17 mouse cellular contexts compared by ENCODE assay signal in genomic region chr11:82762286-82762829, GRCm38 (mm10). TPM values are rescaled to one million over a fixed set of nuclear protein-coding genes. Genes with fewer than 3 reads are reported as not detected.
DNase-seq lines count a peak whose midpoint lies in the region; ATAC-seq and TF ChIP-seq lines count a peak whose summit lies in the region.
"Had no signal": no experiment of that assay in that cellular context is flagged by ENCODE, and none has a peak within 500 bp of the region (broad histone marks: within the 10 kb centered on the region; RNA-seq: fewer than 3 reads in every experiment).

No protein-coding gene starts in this region.

- no peaks in the 10 kb centered on the region for H3K36me3 ChIP-seq in kidney, postnatal 0 days (ENCODE audit: insufficient read depth, low read length)
- H3K36me3 ChIP-seq in C2C12 (ENCODE audit: control insufficient read depth, insufficient read depth) = peaks cover 16% of the 10 kb centered on the region
- H3K36me3 ChIP-seq: liver, embryonic 15.5 days; midbrain, embryonic 12.5 days had no signal

- H3K79me3 ChIP-seq in C2C12 (ENCODE audit: low read depth) = peaks cover 30% of the 10 kb centered on the region

- 89% methylated on average over 6 of the region's 6 CpGs for WGBS in kidney, postnatal 0 days

- DNase-seq in kidney, postnatal 0 days (ENCODE audit: low spot score) = no peak
- no peak for DNase-seq in kidney, postnatal 4 days
- peak; percentile 30 for DNase-seq in A20 (ENCODE audit: low read depth, low spot score)
- peak; percentile 26 for DNase-seq in T-cell, adult 2 months (ENCODE audit: low spot score)
- DNase-seq in yolk sac, embryonic 10.5 days (ENCODE audit: low spot score) = no peak
- no peak for DNase-seq in spleen, postnatal 10 days (ENCODE audit: low spot score in 2 of 2)
- DNase-seq: cerebellum, postnatal 14 days; heart, adult 18-20 months; lung, postnatal 36 days; right cerebral cortex, adult 18-20 months; spleen, adult 18-20 months had no signal

- no peaks in the 10 kb centered on the region for H3K27me3 ChIP-seq in kidney, postnatal 0 days (ENCODE audit: insufficient read depth, low read length)
- H3K27me3 ChIP-seq in C2C12 (ENCODE audit: control insufficient read depth, insufficient read depth, insufficient read length) = peaks cover 18% of the 10 kb centered on the region
- H3K27me3 ChIP-seq: liver, embryonic 15.5 days had no signal

- no peak overlapping the region for H3K4me2 ChIP-seq in kidney, postnatal 0 days (ENCODE audit: low read length)

- TF ChIP-seq CTCF in kidney, postnatal 0 days (IDR thresholded peaks at IDR 0.05; ENCODE audit: low read depth) = peak; percentile 56
- TF ChIP-seq CTCF in C2C12 (IDR thresholded peaks at IDR 0.05; ENCODE audit: control insufficient read depth, insufficient read depth, insufficient read length) = no peak

- peaks cover 16% of the 10 kb centered on the region for H3K4me1 ChIP-seq in kidney, postnatal 0 days (replicated peaks; ENCODE audit: insufficient read depth, low read length)

- no peak for ATAC-seq in kidney, postnatal 0 days (replicated peaks; ENCODE audit: low FRiP score, low read depth)
- ATAC-seq: activated CD4-positive, CD25-positive, alpha-beta regulatory T cell, adult 4 months; forebrain, embryonic 14.5 days; inflammation-experienced regulatory T-cells, adult 6 months had no signal

- H3K27ac ChIP-seq in kidney, postnatal 0 days = no peak overlapping the region
- H3K27ac ChIP-seq: liver, embryonic 15.5 days; midbrain, embryonic 12.5 days had no signal

- no peak overlapping the region for H3K9ac ChIP-seq in kidney, postnatal 0 days (ENCODE audit: low read depth, low read length)
- H3K9ac ChIP-seq: liver, embryonic 15.5 days; midbrain, embryonic 12.5 days had no signal

- H3K9me3 ChIP-seq in kidney, postnatal 0 days (replicated peaks; ENCODE audit: low read length) = no peaks in the 10 kb centered on the region
- H3K9me3 ChIP-seq: liver, embryonic 15.5 days had no signal

- peaks cover 33% of the 10 kb centered on the region for H3K79me2 ChIP-seq in C2C12 (ENCODE audit: control insufficient read depth, insufficient read depth)

- no peak overlapping the region for H3ac ChIP-seq in C2C12 (ENCODE audit: control insufficient read depth, insufficient read length, low read depth)

- no peak overlapping the region for H3K4me3 ChIP-seq in kidney, postnatal 0 days (replicated peaks; ENCODE audit: low read depth, low read length)
- H3K4me3 ChIP-seq in C2C12 (ENCODE audit: insufficient read depth, poor library complexity, severe bottlenecking) = no peak overlapping the region
- H3K4me3 ChIP-seq: midbrain, embryonic 12.5 days had no signal

TF ChIP-seq in C2C12, 6 proteins besides CTCF, POLR2A, EP300 and RAD21:
- TF ChIP-seq MYOG (IDR thresholded peaks at IDR 0.05; ENCODE audit: control insufficient read depth, extremely low read depth, insufficient read length) = no peak
- no peak for TF ChIP-seq MYOD1 (IDR thresholded peaks at IDR 0.05; ENCODE audit: control insufficient read depth, insufficient read length, low read depth)
- peak; percentile 39 for TF ChIP-seq MAX (IDR thresholded peaks at IDR 0.05)

RNA-seq across cellular contexts. Expression of gene Cct6b, which starts 1.8 kb away (rescaled TPM):
- polyA plus RNA-seq in kidney, postnatal 0 days (2015; fragmentation: Nextera tagmentation; extraction: Ambion mirVana) = 0.42 and 0.46 TPM in 2 replicates
- 0.08 TPM for polyA plus RNA-seq in C2C12 (2012; fragmentation: generic; extraction: Trizol)

RNA-seq across cellular contexts. Expression of gene Zfp830, which starts 1.8 kb away (rescaled TPM):
- polyA plus RNA-seq in kidney, postnatal 0 days (2015; fragmentation: Nextera tagmentation; extraction: Ambion mirVana) = 35.6 and 38.1 TPM in 2 replicates
- 8.6 TPM for polyA plus RNA-seq in C2C12 (2012; fragmentation: generic; extraction: Trizol)

RNA-seq across cellular contexts. Expression of gene Lig3, which starts 18.6 kb away (rescaled TPM):
- polyA plus RNA-seq in kidney, postnatal 0 days (2015; fragmentation: Nextera tagmentation; extraction: Ambion mirVana) = 23.0 and 23.9 TPM in 2 replicates
- polyA plus RNA-seq in C2C12 (2012; fragmentation: generic; extraction: Trizol) = 14.7 TPM

Comparison
In these comparisons a context has a peak if more than half of its experiments do, and no peak if none do; other contexts are left out.
1. DNase-seq: peak in A20 (single experiment) and T-cell, adult 2 months (single experiment); none in kidney, postnatal 0 days (single experiment), kidney, postnatal 4 days (0 of 2), yolk sac, embryonic 10.5 days (single experiment) and spleen, postnatal 10 days (0 of 2).